Mouse (Mus musculus) hindbrain, embryonic 11.5 days (tissue): ENCODE data around the gene Ccdc113. TPM values are rescaled to one million over a fixed set of nuclear protein-coding genes. Genes with fewer than 3 reads are reported as not detected.

ENCODE experiments used
- ATAC-seq: fragments of 200-750 bp; cut with Nextera tagmentation; 2 replicates; pipeline ENCODE4 v1.8.0; 2017; ENCODE audit warnings: mild to moderate bottlenecking, moderate TSS enrichment, moderate library complexity; ENCODE audit not compliant: low FRiP score
- DNase-seq: peaks from one replicate; pipeline ENCODE4 v3.0.0-alpha.2; 2015; ENCODE audit warnings: low spot score
- H3K27ac ChIP-seq: fragments of 300-500 bp; sonication (generic); 2 replicates; pipeline ENCODE4 v1.5.1; 2014; ENCODE audit warnings: mild to moderate bottlenecking, low read depth, low read length
- H3K27me3 ChIP-seq: fragments of 300-500 bp; sonication (generic); 2 replicates; pipeline ENCODE4 v1.6.1; 2014; ENCODE audit warnings: mild to moderate bottlenecking, low read length, moderate library complexity, mixed read lengths; ENCODE audit not compliant: control insufficient read depth, insufficient read depth
- H3K36me3 ChIP-seq: fragments of 300-500 bp; sonication (generic); 2 replicates; pipeline ENCODE4 v1.6.1; 2014; ENCODE audit warnings: mild to moderate bottlenecking, low read length, moderate library complexity, mixed read lengths; ENCODE audit not compliant: control insufficient read depth, insufficient read depth
- H3K4me1 ChIP-seq: fragments of 300-500 bp; sonication (generic); replicated peaks from 2 replicates; pipeline ENCODE4 v1.6.1; 2014; ENCODE audit warnings: low read length, mixed read lengths; ENCODE audit not compliant: control insufficient read depth, insufficient read depth
- H3K4me2 ChIP-seq: fragments of 300-500 bp; sonication (generic); replicated peaks from 2 replicates; pipeline ENCODE4 v1.6.1; 2014; ENCODE audit warnings: mild to moderate bottlenecking, low read depth, low read length
- H3K4me3 ChIP-seq: fragments of 300-500 bp; sonication (generic); 2 replicates; pipeline ENCODE4 v1.5.1; 2014; ENCODE audit warnings: low read depth, low read length
- H3K9ac ChIP-seq: fragments of 300-500 bp; sonication (generic); 2 replicates; pipeline ENCODE4 v1.6.1; 2014; ENCODE audit warnings: low read depth, low read length
- H3K9me3 ChIP-seq: fragments of 300-500 bp; sonication (generic); 2 replicates; pipeline ENCODE4 v1.6.1; 2016; ENCODE audit warnings: low read length; ENCODE audit not compliant: control insufficient read depth
- WGBS: fragments of 180-500 bp; shearing (Covaris S2); extraction: QIAGEN DNeasy Blood & Tissue Kit; methylation state at CpG from one replicate; pipeline ENCODE4 v1.1.7; 2014; 5-methylcytosine and 5-hydroxymethylcytosine counted together
- polyA plus RNA-seq: library from polyadenylated mRNA; unstranded; fragments of >200 nt; fragmentation: Nextera tagmentation; extraction: Ambion mirVana; gene quantifications from 2 replicates; pipeline ENCODE4 v1.2.1, GENCODE M21; 2014

Ccdc113 gene
- polyA plus RNA-seq, 1 experiment from 2014 or later = 2.5 TPM

DNA sequence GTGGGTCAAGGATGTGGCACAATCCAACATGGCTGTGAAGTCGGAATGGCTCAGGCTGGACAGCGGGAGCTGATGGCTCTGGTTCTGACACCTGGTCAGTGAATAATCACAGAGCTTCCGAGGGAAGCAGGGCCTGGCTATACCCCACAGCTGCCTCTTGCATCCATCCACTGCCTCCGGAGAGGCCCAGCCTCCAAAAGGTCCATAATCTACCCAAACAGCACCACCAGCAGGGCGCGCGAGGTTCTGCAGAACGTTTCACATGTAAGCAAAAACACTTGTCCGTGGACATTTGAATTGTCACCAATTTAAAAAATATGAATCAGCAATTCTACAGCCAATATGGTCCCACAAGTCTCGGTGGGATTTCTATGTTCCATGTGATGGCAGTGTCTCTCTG is 55.4 kb downstream of the Ccdc113 start:
- H3K27ac ChIP-seq = no peak overlapping the region
- WGBS = 55% methylated on average over 10 of the region's 10 CpGs
- no peak for ATAC-seq
- no peak overlapping the region for H3K9ac ChIP-seq
- no peaks in the 10 kb centered on the region for H3K4me1 ChIP-seq
- no peaks in the 10 kb centered on the region for H3K27me3 ChIP-seq
- H3K9me3 ChIP-seq = no peaks in the 10 kb centered on the region
- H3K4me2 ChIP-seq = no peak overlapping the region
- H3K4me3 ChIP-seq = no peak overlapping the region
- no peak for DNase-seq
- no peaks in the 10 kb centered on the region for H3K36me3 ChIP-seq

DNA sequence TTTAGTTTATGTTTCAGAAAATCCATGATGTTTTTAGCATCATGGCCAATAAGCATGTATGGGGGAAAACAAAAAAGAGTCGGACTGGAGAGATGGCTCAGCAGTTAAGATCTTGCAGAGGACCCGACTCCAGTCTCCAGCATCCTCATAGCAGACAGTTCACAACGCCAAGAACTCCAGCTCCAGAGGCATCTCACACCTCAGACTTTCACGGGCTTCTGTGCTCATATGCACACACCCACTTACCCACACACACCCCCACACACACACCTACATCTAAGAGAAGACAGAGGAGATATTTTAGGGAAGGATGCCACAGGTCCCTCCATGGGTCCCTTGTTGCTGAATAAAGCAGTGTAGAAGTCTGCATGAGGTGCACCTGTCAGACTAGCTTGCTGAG is 56.7 kb downstream of the Ccdc113 start:
- H3K27me3 ChIP-seq = no peaks in the 10 kb centered on the region
- 79% methylated on average over 4 of the region's 4 CpGs for WGBS
- no peak overlapping the region for H3K4me3 ChIP-seq
- no peak overlapping the region for H3K9ac ChIP-seq
- H3K36me3 ChIP-seq = no peaks in the 10 kb centered on the region
- H3K4me1 ChIP-seq = no peaks in the 10 kb centered on the region
- ATAC-seq (no peak), DNase-seq (no peak)
- no peak overlapping the region for H3K4me2 ChIP-seq
- H3K27ac ChIP-seq = no peak overlapping the region
- H3K9me3 ChIP-seq = no peaks in the 10 kb centered on the region

DNA sequence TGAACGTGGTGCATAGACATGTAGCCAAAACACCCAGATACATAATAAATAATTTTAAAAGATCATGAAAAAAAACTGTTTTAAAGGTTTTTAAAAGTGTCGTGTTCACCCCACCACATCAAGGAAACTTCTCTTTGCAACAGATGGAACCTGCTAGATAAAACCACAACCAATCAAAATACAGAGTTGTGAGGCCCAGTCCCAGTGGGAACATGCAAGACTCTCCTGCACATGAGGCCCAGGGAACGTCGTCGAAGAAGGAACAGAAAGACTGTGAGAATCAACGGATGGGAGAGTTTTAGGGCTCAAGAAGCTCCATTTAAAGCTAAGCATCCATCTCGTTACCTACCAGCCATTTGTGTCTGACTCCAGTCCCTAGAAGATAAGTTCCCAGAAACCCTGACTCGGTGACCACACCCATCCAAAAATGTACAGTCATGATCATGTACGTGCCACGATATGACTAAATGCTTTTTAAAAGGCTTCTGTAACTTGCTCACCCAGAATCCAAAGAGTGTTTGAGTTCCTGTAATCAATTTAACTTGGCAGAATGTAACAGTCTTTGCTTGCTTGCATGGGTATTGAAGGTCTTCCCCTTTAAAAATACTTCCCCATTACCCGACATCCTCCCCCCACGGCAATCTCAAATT is 58.4 kb downstream of the Ccdc113 start:
- Histone ChIP-seq H3K4me1 (no peaks in the 10 kb centered on the region), H3K4me3 (no peak overlapping the region), H3K9ac (no peak overlapping the region), H3K4me2 (no peak overlapping the region), H3K36me3 (no peaks in the 10 kb centered on the region), H3K27me3 (no peaks in the 10 kb centered on the region), H3K27ac (no peak overlapping the region), H3K9me3 (no peaks in the 10 kb centered on the region)
- no peak for DNase-seq
- WGBS = 81% methylated on average over 12 of the region's 12 CpGs
- ATAC-seq = no peak

DNA sequence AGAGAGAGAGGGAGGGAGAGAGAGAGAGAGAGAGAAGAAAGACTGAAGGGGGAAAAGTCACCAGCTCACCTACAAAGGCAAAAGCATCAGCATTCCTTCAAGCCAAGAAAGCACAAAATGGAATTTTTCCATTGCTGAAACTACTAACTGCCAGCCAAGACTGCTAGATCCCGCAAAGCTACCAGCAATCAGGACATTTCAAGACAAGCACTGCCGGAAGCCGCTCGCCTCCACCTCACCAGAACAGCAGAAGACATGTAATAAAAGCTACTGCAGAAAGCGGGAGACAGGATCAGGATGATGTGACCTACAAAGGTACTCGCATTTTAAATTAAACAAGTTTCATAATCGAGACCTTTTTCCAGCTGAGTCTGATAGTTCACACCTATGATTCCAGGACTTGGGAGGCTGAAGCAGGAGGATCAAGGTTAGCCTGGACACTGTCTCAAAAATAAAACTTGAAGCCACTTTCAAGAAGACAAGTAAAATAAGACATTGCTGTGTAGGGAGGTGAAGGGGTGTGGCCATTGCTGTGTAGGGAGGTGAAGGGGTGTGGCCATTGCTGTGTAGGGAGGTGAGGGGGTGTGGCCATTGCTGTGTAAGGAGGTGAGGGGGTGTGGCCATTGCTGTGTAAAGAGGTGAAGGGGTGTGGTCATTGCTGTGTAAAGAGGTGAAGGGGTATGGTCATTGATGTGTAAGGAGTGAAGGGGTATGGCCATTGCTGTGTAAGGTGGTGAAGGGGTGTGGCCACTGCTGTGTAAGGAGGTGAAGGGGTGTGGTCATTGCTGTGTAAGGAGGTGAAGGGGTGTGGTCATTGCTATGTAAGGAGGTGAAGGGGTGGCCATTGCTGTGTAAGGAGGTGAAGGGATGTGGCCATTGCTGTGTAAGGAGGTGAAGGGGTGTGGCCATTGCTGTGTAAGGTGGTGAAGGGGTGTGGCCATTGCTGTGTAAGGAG is 59.8 kb downstream of the Ccdc113 start:
- Histone ChIP-seq H3K4me2 (no peak overlapping the region), H3K4me3 (no peak overlapping the region), H3K27me3 (no peaks in the 10 kb centered on the region), H3K9me3 (no peaks in the 10 kb centered on the region), H3K36me3 (no peaks in the 10 kb centered on the region), H3K4me1 (no peaks in the 10 kb centered on the region), H3K27ac (no peak overlapping the region), H3K9ac (no peak overlapping the region)
- DNase-seq = no peak
- 90% methylated on average over 7 of the region's 7 CpGs for WGBS
- ATAC-seq = no peak

DNA sequence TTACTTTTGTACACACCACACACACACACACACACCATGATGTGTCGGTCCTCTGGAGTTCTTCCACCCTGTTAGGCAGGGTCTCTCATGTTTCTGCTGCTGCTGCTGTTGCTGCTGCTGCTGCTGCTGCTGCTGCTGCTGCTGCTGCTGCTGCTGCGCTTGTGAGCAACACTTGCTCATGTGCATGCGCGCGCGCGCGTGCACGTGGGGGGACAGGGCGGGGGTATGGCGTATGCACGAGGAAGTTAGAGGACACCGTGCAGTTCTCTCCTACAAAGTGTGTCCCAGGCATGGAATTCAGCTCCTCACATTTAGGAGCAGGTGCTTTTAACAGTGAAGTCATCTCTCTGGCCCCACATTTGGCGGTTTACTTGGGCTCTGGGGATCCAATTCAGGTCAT is 61.2 kb downstream of the Ccdc113 start:
- Histone ChIP-seq H3K36me3 (no peaks in the 10 kb centered on the region), H3K27ac (no peak overlapping the region), H3K27me3 (no peaks in the 10 kb centered on the region), H3K9ac (no peak overlapping the region), H3K4me1 (no peaks in the 10 kb centered on the region), H3K4me2 (no peak overlapping the region), H3K4me3 (no peak overlapping the region), H3K9me3 (no peaks in the 10 kb centered on the region)
- WGBS = 91% methylated on average over 14 of the region's 14 CpGs
- DNase-seq (no peak), ATAC-seq (no peak)

DNA sequence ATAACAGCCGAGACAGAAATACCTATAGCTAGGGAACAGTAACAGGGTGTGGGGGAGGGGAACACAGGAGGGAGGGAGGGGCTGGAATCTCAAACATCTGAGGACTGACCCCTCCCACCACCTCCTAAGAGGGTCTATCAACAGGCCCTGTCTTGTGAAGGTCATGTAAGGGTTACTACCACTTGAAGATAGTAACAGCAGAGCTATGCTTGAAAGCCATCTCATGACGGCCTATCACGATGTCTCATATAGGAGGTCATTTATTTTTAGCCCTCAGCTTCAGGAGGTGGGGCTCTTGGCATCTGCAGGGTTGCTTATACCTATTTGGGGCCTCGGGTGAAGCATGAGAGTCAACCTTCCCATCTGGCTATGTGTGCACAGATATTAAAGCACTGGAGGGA is 63.0 kb downstream of the Ccdc113 start:
- no peaks in the 10 kb centered on the region for H3K4me1 ChIP-seq
- DNase-seq (no peak), ATAC-seq (no peak)
- H3K27me3 ChIP-seq = no peaks in the 10 kb centered on the region
- H3K9ac ChIP-seq = no peak overlapping the region
- H3K4me2 ChIP-seq = no peak overlapping the region
- H3K27ac ChIP-seq = no peak overlapping the region
- H3K4me3 ChIP-seq = no peak overlapping the region
- no peaks in the 10 kb centered on the region for H3K36me3 ChIP-seq
- 68% methylated on average over 4 of the region's 4 CpGs for WGBS
- H3K9me3 ChIP-seq = no peaks in the 10 kb centered on the region

DNA sequence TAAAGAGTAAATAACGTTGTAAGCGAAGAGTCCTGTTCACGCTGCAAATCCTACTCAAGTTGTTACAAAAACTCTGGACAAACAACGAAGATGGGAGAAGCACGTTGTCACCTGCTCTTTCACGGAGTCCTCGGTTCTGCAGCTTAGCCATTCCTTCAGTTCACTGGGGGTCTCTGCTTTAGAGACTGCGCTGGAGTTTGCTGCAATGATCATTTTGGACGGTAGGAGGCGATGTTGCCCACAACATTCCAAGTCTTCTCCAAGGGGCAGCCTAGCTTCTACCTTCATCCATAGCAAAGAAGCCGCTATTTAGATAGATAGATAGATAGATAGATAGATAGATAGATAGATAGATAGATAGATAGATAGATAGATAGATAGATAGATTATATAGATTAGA is 66.0 kb downstream of the Ccdc113 start:
- Histone ChIP-seq H3K9ac (no peak overlapping the region), H3K4me1 (no peaks in the 10 kb centered on the region), H3K36me3 (no peaks in the 10 kb centered on the region), H3K27me3 (no peaks in the 10 kb centered on the region), H3K4me3 (no peak overlapping the region), H3K4me2 (no peak overlapping the region), H3K9me3 (no peaks in the 10 kb centered on the region), H3K27ac (no peak overlapping the region)
- DNase-seq = peak; percentile 90
- ATAC-seq = no peak
- WGBS = 13% methylated on average over 11 of the region's 11 CpGs

DNA sequence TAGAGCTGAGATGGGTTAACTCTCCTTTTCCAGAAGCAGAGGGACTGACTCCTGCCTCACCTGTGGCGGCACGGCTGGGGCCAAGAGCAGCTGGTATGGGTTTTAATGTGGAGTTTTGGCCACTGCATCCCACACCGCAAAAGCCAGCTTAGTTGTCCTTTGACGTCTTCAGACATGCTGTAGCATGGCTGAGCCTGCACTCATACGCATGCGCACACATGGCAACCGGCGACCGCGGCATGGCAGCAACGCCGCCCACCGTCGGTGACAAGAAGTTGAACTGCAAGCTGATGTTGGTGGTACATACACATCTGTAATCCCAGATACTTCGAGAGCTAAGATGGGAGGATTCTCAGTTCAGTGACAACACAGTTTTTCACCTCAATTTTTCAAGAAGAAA is 67.4 kb downstream of the Ccdc113 start:
- Histone ChIP-seq H3K4me1 (no peaks in the 10 kb centered on the region), H3K27me3 (no peaks in the 10 kb centered on the region), H3K4me2 (no peak overlapping the region), H3K9me3 (no peaks in the 10 kb centered on the region), H3K4me3 (no peak overlapping the region), H3K36me3 (no peaks in the 10 kb centered on the region), H3K27ac (no peak overlapping the region), H3K9ac (no peak overlapping the region)
- 75% methylated on average over 15 of the region's 15 CpGs for WGBS
- no peak for DNase-seq
- no peak for ATAC-seq

DNA sequence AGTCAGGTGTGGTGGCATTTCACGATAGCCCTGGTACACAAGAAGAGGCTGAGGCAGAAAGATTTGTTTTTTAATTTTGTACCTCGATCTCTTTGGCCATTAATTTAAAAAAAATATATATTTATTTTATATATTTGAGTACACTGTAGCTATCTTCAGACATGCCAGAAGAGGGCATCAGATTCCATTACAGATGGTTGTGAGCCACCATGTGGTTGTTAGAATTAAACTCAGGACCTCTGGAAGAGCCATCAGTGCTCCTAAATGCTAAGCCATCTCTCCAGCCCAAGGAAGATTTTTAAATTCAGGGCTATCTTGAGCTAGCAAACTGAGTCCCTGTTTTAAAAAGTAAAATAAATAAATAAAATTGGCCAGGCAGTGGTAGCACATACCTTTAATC is 68.3 kb downstream of the Ccdc113 start:
- Histone ChIP-seq H3K9ac (no peak overlapping the region), H3K27ac (no peak overlapping the region), H3K9me3 (no peaks in the 10 kb centered on the region), H3K4me1 (no peaks in the 10 kb centered on the region), H3K36me3 (no peaks in the 10 kb centered on the region), H3K27me3 (no peaks in the 10 kb centered on the region), H3K4me2 (no peak overlapping the region), H3K4me3 (no peak overlapping the region)
- no peak for ATAC-seq
- no peak for DNase-seq
- WGBS = 76% methylated on average over 2 of the region's 2 CpGs
